Mouse (Mus musculus) midbrain, embryonic 14.5 days (tissue): Measurements from ENCODE around the gene 1110004F10Rik. TPM values are rescaled to one million over a fixed set of nuclear protein-coding genes. Genes with fewer than 3 reads are reported as not detected.
A peak's percentile ranks its signal among the peaks of the same experiment; 100 is the strongest.

Experiments used
- ATAC-seq: fragments of 200-750 bp; cut with Nextera tagmentation; 2 replicates; pipeline ENCODE4 v1.8.0; 2017; ENCODE audit warnings: moderate number of reproducible peaks, moderate library complexity; ENCODE audit not compliant: low FRiP score, low TSS enrichment
- DNase-seq: peaks from one replicate; pipeline ENCODE4 v3.0.0-alpha.2; 2015
- H3K27ac ChIP-seq: fragments of 300-500 bp; sonication (generic); replicated peaks from 2 replicates; pipeline ENCODE4 v1.5.1; 2014; ENCODE audit warnings: mild to moderate bottlenecking, low read depth, low read length, moderate library complexity
- H3K27me3 ChIP-seq: fragments of 300-500 bp; sonication (generic); 2 replicates; pipeline ENCODE4 v1.6.1; 2014; ENCODE audit warnings: low read length, control low read depth, mixed read lengths; ENCODE audit not compliant: control insufficient read depth, insufficient read depth
- H3K36me3 ChIP-seq: fragments of 300-500 bp; sonication (generic); 2 replicates; pipeline ENCODE4 v1.6.1; 2014; ENCODE audit warnings: low read length, control low read depth; ENCODE audit not compliant: control insufficient read depth, insufficient read depth
- H3K4me1 ChIP-seq: fragments of 300-500 bp; sonication (generic); 2 replicates; pipeline ENCODE4 v1.6.1; 2014; ENCODE audit warnings: mild to moderate bottlenecking, antibody characterized with exemption, low read length, control low read depth; ENCODE audit not compliant: control insufficient read depth, insufficient read depth
- H3K4me2 ChIP-seq: fragments of 300-500 bp; sonication (generic); 2 replicates; pipeline ENCODE4 v1.6.1; 2014; ENCODE audit warnings: mild to moderate bottlenecking, low read length, moderate library complexity
- H3K4me3 ChIP-seq: fragments of 300-500 bp; sonication (generic); replicated peaks from 2 replicates; pipeline ENCODE4 v1.5.1; 2014; ENCODE audit warnings: low read depth, low read length
- H3K9ac ChIP-seq: fragments of 300-500 bp; sonication (generic); replicated peaks from 2 replicates; pipeline ENCODE4 v1.6.1; 2014; ENCODE audit warnings: mild to moderate bottlenecking, low read length, moderate library complexity
- H3K9me3 ChIP-seq: fragments of 300-500 bp; sonication (generic); 2 replicates; pipeline ENCODE4 v1.6.1; 2016; ENCODE audit warnings: low read length, control low read depth, mixed read lengths; ENCODE audit not compliant: control insufficient read depth
- WGBS: fragments of 180-500 bp; shearing (Covaris S2); extraction: QIAGEN DNeasy Blood & Tissue Kit; methylation state at CpG from one replicate; pipeline ENCODE4 v1.1.7; 2014; 5-methylcytosine and 5-hydroxymethylcytosine counted together
- polyA plus RNA-seq: library from polyadenylated mRNA; unstranded; fragments of >200 nt; fragmentation: Nextera tagmentation; extraction: Ambion mirVana; gene quantifications from 2 replicates; pipeline ENCODE4 v1.2.1, GENCODE M21; 2014

Gene 1110004F10Rik
- polyA plus RNA-seq, 1 experiment from 2014 or later: 379 TPM

DNA sequence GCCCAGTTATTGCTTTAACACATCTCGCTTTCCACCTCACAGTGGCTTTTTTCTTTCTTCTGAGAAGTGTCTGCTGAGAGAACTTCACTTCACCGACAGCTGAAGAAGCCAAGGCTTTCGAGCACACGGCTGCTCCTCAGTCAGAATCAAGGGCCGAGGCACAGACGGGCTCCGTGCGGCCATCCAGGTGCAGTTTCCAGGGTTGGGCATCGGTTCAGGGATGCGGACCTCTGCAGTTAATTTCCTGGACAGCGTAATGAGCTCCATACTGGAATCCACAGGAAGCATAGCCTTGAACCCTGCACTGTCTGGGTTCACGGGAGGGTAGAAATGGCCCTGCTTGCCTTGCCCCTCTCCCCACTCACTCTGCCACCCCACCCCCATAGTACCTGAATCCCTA, 84.9 kb downstream of the 1110004F10Rik start:
- Histone ChIP-seq H3K4me1 (peaks cover 27% of the 10 kb centered on the region), H3K36me3 (0 out of 2 replicates have a peak, but pooled peaks cover 2% of the 10 kb centered on the region), H3K9ac (no peak overlapping the region), H3K27me3 (no peaks in the 10 kb centered on the region), H3K4me2 (no peak overlapping the region), H3K9me3 (no peaks in the 10 kb centered on the region), H3K4me3 (no peak overlapping the region), H3K27ac (no peak overlapping the region)
- no peak for ATAC-seq
- DNase-seq: no peak
- WGBS: 84% methylated on average over 12 of the region's 12 CpGs

DNA sequence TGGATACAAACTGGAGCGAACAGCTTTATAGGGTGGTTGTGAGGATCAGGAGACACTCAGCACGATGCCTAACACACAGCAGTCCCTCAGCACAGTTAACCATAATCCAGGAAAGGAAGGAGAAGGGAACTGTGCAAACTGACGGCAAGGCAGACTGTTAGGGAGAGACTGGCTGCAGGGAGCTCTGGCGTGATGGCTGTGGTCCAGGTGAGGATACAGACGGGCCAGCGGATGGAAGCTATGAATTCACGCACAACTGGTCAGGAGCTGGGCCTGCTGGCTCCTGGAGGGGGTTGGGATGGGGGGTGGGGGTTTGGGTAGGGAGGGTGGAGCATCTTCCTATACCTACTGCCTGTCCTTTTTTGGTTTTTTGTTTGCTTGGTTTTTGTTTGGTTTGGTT, 86.5 kb downstream of the 1110004F10Rik start:
- no peak for ATAC-seq
- H3K27me3 ChIP-seq: no peaks in the 10 kb centered on the region
- no peak overlapping the region for H3K27ac ChIP-seq
- H3K36me3 ChIP-seq: 0 out of 2 replicates have a peak, but pooled peaks cover 2% of the 10 kb centered on the region
- H3K4me1 ChIP-seq: peaks cover 26% of the 10 kb centered on the region
- no peak overlapping the region for H3K9ac ChIP-seq
- H3K4me2 ChIP-seq: no peak overlapping the region
- WGBS: 82% methylated on average over 7 of the region's 7 CpGs
- no peak overlapping the region for H3K4me3 ChIP-seq
- DNase-seq: no peak
- no peaks in the 10 kb centered on the region for H3K9me3 ChIP-seq

DNA sequence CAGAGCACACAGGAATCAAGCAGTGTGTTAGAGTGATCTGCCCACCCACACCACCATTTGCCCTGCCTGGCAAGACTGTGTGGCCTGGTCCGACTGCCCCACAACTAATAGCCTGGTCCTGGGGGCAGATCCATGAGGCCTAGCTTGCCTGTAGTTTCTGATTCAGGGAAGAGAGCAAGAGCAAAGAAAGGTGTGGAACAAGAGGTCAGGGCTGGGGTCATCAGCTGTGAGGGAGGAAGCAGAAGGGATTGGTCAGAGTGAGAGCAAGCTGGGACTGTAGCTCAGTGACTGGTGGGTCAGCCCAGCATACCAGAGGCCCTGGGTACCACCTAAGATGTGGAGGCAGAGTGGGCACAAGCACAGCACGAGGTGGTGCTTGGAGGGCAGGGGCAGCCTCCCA, 87.9 kb downstream of the 1110004F10Rik start:
- peaks cover 15% of the 10 kb centered on the region; the same call in 1 of the 2 replicates for H3K4me1 ChIP-seq
- no peak overlapping the region for H3K27ac ChIP-seq
- 0 out of 2 replicates have a peak, but pooled peaks cover 2% of the 10 kb centered on the region for H3K36me3 ChIP-seq
- no peak overlapping the region for H3K9ac ChIP-seq
- DNase-seq (no peak), ATAC-seq (no peak)
- no peaks in the 10 kb centered on the region for H3K27me3 ChIP-seq
- H3K4me2 ChIP-seq: no peak overlapping the region
- no peak overlapping the region for H3K4me3 ChIP-seq
- no peaks in the 10 kb centered on the region for H3K9me3 ChIP-seq
- 85% methylated on average over 2 of the region's 2 CpGs for WGBS

DNA sequence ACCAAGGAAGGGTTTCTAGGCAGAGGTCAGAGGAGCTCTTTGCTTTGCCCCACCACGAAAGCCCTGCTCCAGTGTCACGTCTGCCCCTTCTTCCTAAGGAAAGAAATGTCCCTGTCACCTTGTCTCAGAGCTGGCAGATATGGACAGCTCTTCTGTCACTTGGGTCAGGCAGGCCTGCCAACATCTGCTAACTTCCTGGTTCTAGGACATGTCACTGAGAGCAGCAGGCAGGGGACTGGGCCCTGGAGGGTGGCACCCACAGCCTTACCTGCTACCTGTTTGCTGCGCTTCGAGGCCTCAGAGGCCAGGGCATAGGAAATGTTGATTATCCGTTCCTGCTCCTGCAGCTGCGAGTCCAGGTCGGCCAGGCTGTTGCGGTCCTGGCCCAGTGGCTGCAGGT, 89.1 kb downstream of the 1110004F10Rik start:
- ATAC-seq (no peak), DNase-seq (no peak)
- 92% methylated on average over 8 of the region's 8 CpGs for WGBS
- Histone ChIP-seq H3K4me2 (no peak overlapping the region), H3K4me1 (peaks cover 5% of the 10 kb centered on the region; the same call in 1 of the 2 replicates), H3K9ac (no peak overlapping the region), H3K27ac (no peak overlapping the region), H3K36me3 (0 out of 2 replicates have a peak, but pooled peaks cover 2% of the 10 kb centered on the region), H3K9me3 (no peaks in the 10 kb centered on the region), H3K27me3 (no peaks in the 10 kb centered on the region), H3K4me3 (no peak overlapping the region)

DNA sequence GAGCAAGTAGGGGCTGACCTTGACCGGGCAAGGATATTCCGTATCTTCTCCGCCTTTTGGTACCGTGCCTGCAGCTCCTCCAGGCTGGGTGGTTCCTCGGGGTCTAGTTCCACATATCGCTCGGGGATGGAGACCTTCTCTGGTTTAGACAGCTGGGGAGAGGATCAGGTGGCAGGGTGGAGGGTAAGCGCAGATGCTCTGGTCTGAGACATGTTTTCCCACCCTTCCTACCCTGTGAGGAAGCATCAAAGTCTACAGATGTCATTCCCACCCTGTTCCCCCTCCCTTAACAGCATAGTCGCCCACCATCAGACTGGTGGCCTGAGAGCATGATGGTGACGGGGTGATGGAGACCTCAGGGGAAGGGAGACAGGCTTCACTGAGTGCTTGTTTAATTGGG, 90.2 kb downstream of the 1110004F10Rik start:
- no peak for DNase-seq
- no peak overlapping the region for H3K9ac ChIP-seq
- 92% methylated on average over 10 of the region's 10 CpGs for WGBS
- H3K27ac ChIP-seq: no peak overlapping the region
- no peak for ATAC-seq
- H3K27me3 ChIP-seq: no peaks in the 10 kb centered on the region
- H3K4me1 ChIP-seq: 0 out of 2 replicates have a peak, but pooled peaks cover 2% of the 10 kb centered on the region
- no peak overlapping the region for H3K4me3 ChIP-seq
- H3K9me3 ChIP-seq: no peaks in the 10 kb centered on the region
- no peak overlapping the region for H3K4me2 ChIP-seq
- H3K36me3 ChIP-seq: 0 out of 2 replicates have a peak, but pooled peaks cover 2% of the 10 kb centered on the region

DNA sequence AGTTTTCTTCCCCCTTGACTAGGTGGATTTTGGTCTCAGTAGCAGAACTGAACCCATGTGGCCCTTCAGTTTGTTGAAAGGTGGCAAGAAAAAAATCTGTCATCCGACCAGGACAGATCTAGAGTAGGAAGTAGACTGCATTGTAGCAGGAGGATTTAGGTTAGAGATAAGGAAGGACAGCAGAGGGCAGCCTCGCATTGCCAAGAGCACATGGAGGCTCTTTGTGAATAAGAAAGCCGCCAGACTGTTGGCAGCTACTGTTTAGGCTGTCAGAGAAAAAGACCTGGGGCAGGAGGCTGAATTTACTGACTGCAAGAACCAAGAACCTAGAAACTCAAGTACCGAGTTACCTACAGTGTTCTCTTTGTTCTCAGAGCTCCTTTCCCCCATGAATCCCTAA, 92.2 kb downstream of the 1110004F10Rik start:
- no peak for ATAC-seq
- Histone ChIP-seq H3K9me3 (no peaks in the 10 kb centered on the region), H3K4me1 (no peaks in the 10 kb centered on the region), H3K9ac (no peak overlapping the region), H3K27me3 (no peaks in the 10 kb centered on the region), H3K36me3 (0 out of 2 replicates have a peak, but pooled peaks cover 2% of the 10 kb centered on the region), H3K27ac (peak overlapping the region; percentile 53), H3K4me3 (no peak overlapping the region), H3K4me2 (no peak overlapping the region)
- 16% methylated on average over 4 of the region's 4 CpGs for WGBS
- peak; percentile 81 for DNase-seq

DNA sequence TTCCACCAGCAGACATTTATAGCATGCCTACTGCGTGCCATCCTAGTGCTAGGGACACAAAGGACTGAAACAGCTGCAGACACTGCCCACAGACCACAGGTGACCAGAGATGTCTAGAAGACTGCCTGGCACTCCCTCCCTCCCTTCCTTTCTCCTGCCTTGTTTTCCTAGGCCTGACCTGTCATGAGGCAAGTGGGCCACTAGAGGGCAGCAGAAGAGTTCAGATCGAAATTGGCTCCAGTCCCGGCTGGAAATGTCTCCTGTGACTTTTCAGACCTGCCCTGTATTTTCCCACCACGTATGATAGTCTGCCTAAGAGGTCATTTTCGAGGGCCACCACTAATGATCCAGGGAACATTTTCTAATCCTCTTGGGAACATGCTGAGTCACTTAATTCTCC, 92.9 kb downstream of the 1110004F10Rik start:
- Histone ChIP-seq H3K9ac (no peak overlapping the region), H3K36me3 (0 out of 2 replicates have a peak, but pooled peaks cover under 1% of the 10 kb centered on the region), H3K9me3 (no peaks in the 10 kb centered on the region), H3K4me1 (no peaks in the 10 kb centered on the region), H3K4me2 (no peak overlapping the region), H3K27me3 (no peaks in the 10 kb centered on the region), H3K27ac (no peak overlapping the region; the same call in 1 of the 2 replicates), H3K4me3 (no peak overlapping the region)
- ATAC-seq: no peak
- WGBS: 5% methylated on average over 5 of the region's 5 CpGs
- DNase-seq: peak; percentile 91

DNA sequence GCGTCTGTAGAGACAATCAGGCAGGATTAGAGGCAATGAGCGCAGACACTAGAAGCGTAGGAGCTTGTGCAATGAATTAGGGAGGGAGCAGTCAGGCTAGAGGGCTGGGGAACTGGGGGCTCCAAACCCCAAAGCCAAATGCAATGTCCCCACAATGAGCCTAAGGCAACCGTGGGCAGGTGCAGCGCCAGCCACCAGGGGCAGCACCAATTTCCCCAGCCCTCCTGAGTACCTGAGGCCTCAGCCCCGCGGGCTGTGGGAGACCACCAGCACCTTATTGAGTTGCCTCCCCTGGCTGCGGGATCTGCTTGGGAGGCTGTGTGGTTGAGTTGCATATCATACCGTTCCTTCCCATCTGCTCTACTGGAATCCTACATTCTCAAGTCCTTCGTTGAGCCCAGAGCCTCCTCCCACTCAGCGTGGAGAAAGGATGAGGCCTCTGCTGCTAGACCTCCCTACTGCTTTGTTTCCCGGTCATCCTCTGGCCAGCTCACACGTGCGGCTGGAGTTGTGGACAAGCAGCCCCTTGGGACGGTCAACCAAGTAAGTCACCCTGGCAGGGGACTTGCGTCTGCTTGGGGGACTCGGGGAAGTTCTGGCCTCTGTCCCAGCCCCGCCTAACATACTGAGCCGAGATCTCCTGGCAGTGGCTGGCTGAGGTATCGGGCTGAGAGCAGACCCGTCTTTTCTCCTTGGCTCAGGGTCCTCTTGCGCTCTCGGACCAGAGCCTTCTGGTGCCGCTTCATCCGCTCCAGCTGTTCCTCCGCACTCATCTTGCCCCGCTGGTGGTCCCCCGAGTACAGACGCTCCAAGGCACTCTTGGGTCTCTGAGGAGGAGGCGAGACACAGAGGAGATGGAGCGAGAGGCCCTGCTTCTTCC, 95.5 kb downstream of the 1110004F10Rik start:
- DNase-seq: no peak

DNA sequence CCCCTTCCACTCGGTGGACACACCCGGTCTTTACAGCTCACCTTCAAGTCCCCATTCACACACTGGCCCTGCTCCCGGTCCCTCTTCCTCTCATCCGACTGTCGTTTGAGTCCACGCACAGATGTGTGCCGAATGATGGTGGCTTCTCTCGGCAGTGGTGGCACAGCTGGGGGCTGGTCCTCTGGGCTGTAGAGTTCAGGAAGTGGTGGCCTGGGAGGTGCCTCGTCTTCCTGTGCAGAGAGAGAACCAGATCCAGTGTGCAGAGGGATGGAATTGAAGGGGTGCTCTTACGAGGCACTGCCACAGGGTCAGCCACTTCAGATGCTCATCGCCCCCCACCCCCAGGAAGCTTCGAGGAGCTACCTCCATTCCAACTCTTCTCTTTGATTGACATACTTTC, 98.0 kb downstream of the 1110004F10Rik start:
- 95% methylated on average over 12 of the region's 12 CpGs for WGBS
- no peak overlapping the region for H3K4me3 ChIP-seq
- H3K9ac ChIP-seq: no peak overlapping the region
- 0 out of 2 replicates have a peak, but pooled peaks cover 3% of the 10 kb centered on the region for H3K36me3 ChIP-seq
- H3K4me2 ChIP-seq: no peak overlapping the region
- no peak for ATAC-seq
- no peak for DNase-seq
- no peaks in the 10 kb centered on the region for H3K4me1 ChIP-seq
- H3K9me3 ChIP-seq: no peaks in the 10 kb centered on the region
- no peak overlapping the region for H3K27ac ChIP-seq
- H3K27me3 ChIP-seq: no peaks in the 10 kb centered on the region

More for the DNA sequence above, 95.5 kb downstream of the 1110004F10Rik start:
- Histone ChIP-seq H3K4me1 (no peaks in the 10 kb centered on the region), H3K27ac (no peak overlapping the region), H3K9ac (no peak overlapping the region), H3K9me3 (no peaks in the 10 kb centered on the region), H3K36me3 (no peaks in the 10 kb centered on the region), H3K4me3 (no peak overlapping the region), H3K4me2 (no peak overlapping the region), H3K27me3 (no peaks in the 10 kb centered on the region)
- no peak for ATAC-seq
- 81% methylated on average over 31 of the region's 31 CpGs for WGBS
